Mouse (Mus musculus) CH12.LX (cell line): ENCODE measurements around the gene Xylt1. TPM values are rescaled to one million over a fixed set of nuclear protein-coding genes. Genes with fewer than 3 reads are reported as not detected.

ENCODE experiments used
- DNase-seq: peaks from one replicate; pipeline ENCODE4 v3.0.0-alpha.2; 2013; ENCODE audit errors: extremely low read depth
- H3K27ac ChIP-seq: 2 replicates; pipeline ENCODE4 v1.5.1; 2012; ENCODE audit warnings: low read depth, mild to moderate bottlenecking, control low read depth, moderate library complexity; ENCODE audit not compliant: insufficient read depth
- H3K27me3 ChIP-seq: replicated peaks from 2 replicates; pipeline ENCODE3; 2012; ENCODE audit warnings: inconsistent platforms
- H3K36me3 ChIP-seq, 2 experiments: replicated peaks in 1 of 2; 2 replicates each; pipeline versions ENCODE3 to v1.6.1; 2012; ENCODE audit warnings: inconsistent platforms in 1 of 2, low read length in 1 of 2, mild to moderate bottlenecking in 1 of 2, mixed read lengths in 1 of 2, moderate library complexity in 1 of 2; ENCODE audit not compliant: control insufficient read depth in 1 of 2, insufficient read depth in 1 of 2
- H3K4me1 ChIP-seq, 2 experiments: 2 replicates each; pipeline ENCODE4 v1.6.1; 2012; ENCODE audit warnings: inconsistent platforms in 1 of 2, moderate library complexity in 1 of 2; ENCODE audit not compliant: insufficient read depth in 2 of 2, control insufficient read depth in 1 of 2
- H3K4me2 ChIP-seq: 2 replicates; pipeline ENCODE4 v1.6.1; 2012; ENCODE audit warnings: low read depth, mild to moderate bottlenecking, control low read depth; ENCODE audit not compliant: poor library complexity, insufficient read depth, severe bottlenecking
- H3K4me3 ChIP-seq, 3 experiments: fragments of 150-350 bp in 1 of 3; sonication (generic) in 1 of 3; replicated peaks in 1 of 3; 2 replicates each; pipeline versions ENCODE3 to v1.5.1; 2011 to 2012; ENCODE audit warnings: low read depth in 2 of 3, low read length in 2 of 3, mild to moderate bottlenecking in 2 of 3, moderate library complexity in 2 of 3, control low read depth in 1 of 3, improper control_type of control experiment in 1 of 3, inconsistent platforms in 1 of 3, mixed read lengths in 1 of 3; ENCODE audit not compliant: poor library complexity in 1 of 3
- H3K79me2 ChIP-seq: replicated peaks from 2 replicates; pipeline ENCODE4 v1.6.1; 2012; ENCODE audit warnings: mild to moderate bottlenecking, moderate library complexity; ENCODE audit not compliant: control insufficient read depth, poor library complexity, insufficient read depth, severe bottlenecking; ENCODE audit errors: extremely low read depth
- H3K9ac ChIP-seq: 2 replicates; pipeline ENCODE4 v1.6.1; 2012; ENCODE audit warnings: low read depth, mild to moderate bottlenecking, control low read depth, moderate library complexity; ENCODE audit not compliant: insufficient read depth
- H3K9me3 ChIP-seq: replicated peaks from 2 replicates; pipeline ENCODE3; 2012; ENCODE audit warnings: low read length, inconsistent platforms, mixed read lengths
- CHD2 ChIP-seq: IDR thresholded peaks from 2 replicates; pipeline ENCODE4 v1.6.1; 2011; ENCODE audit warnings: low read length, improper control_type of control experiment
- CTCF ChIP-seq, 2 experiments: IDR thresholded peaks in 1 of 2; conservative IDR thresholded peaks in 1 of 2; 2 replicates each; pipeline ENCODE4 v1.5.1; 2011 to 2012; ENCODE audit warnings: low read depth in 2 of 2, low read length in 2 of 2, improper control_type of control experiment in 1 of 2, inconsistent platforms in 1 of 2, mild to moderate bottlenecking in 1 of 2, moderate library complexity in 1 of 2
- EP300 ChIP-seq: IDR thresholded peaks from 2 replicates; pipeline ENCODE4 v1.6.1; 2011; ENCODE audit warnings: low read length, improper control_type of control experiment
- ETS1 ChIP-seq: conservative IDR thresholded peaks from 2 replicates; pipeline ENCODE4 v1.6.1; 2012; ENCODE audit warnings: low read depth, mild to moderate bottlenecking, inconsistent platforms, low read length, improper control_type of control experiment, moderate library complexity
- GABPA ChIP-seq: IDR thresholded peaks from 2 replicates; pipeline ENCODE4 v1.6.1; 2012; ENCODE audit warnings: low read depth, low read length, improper control_type of control experiment, inconsistent platforms; ENCODE audit not compliant: insufficient replicate concordance
- IRF4 ChIP-seq: IDR thresholded peaks from 2 replicates; pipeline ENCODE4 v1.6.1; 2014; ENCODE audit warnings: low read depth, mild to moderate bottlenecking, inconsistent platforms, low read length, improper control_type of control experiment
- KAT2A ChIP-seq: IDR thresholded peaks from 2 replicates; pipeline ENCODE4 v1.6.1; 2012; ENCODE audit warnings: low read length, improper control_type of control experiment, inconsistent platforms; ENCODE audit not compliant: insufficient replicate concordance
- MAFK ChIP-seq: IDR thresholded peaks from 2 replicates; pipeline ENCODE4 v1.6.1; 2011; ENCODE audit warnings: low read length, improper control_type of control experiment; ENCODE audit not compliant: insufficient replicate concordance
- MAX ChIP-seq: IDR thresholded peaks from 2 replicates; pipeline ENCODE4 v1.6.1; 2011; ENCODE audit warnings: low read length, improper control_type of control experiment
- MAZ ChIP-seq: IDR thresholded peaks from 2 replicates; pipeline ENCODE4 v1.6.1; 2012; ENCODE audit warnings: low read depth, mild to moderate bottlenecking, inconsistent platforms, low read length, improper control_type of control experiment, moderate library complexity
- MEF2A ChIP-seq: IDR thresholded peaks from 2 replicates; pipeline ENCODE4 v1.6.1; 2014; ENCODE audit warnings: low read depth, mild to moderate bottlenecking, inconsistent platforms, low read length, improper control_type of control experiment, borderline replicate concordance
- MXI1 ChIP-seq: IDR thresholded peaks from 2 replicates; pipeline ENCODE4 v1.6.1; 2011; ENCODE audit warnings: mild to moderate bottlenecking, low read depth, low read length, improper control_type of control experiment
- MYC ChIP-seq: IDR thresholded peaks from 2 replicates; pipeline ENCODE4 v1.6.1; 2011; ENCODE audit warnings: low read depth, mild to moderate bottlenecking, improper control_type of control experiment, low read length
- NRF1 ChIP-seq: IDR thresholded peaks from 2 replicates; pipeline ENCODE4 v1.6.1; 2014; ENCODE audit warnings: low read depth, mild to moderate bottlenecking, inconsistent platforms, low read length, improper control_type of control experiment, moderate library complexity
- PAX5 ChIP-seq: IDR thresholded peaks from 2 replicates; pipeline ENCODE4 v1.6.1; 2012; ENCODE audit warnings: low read length, inconsistent platforms, mixed read lengths
- POLR2AphosphoS2 ChIP-seq: IDR thresholded peaks from 2 replicates; pipeline ENCODE4 v1.6.1; 2011; ENCODE audit warnings: low read depth, low read length, improper control_type of control experiment
- RCOR1 ChIP-seq: conservative IDR thresholded peaks from 2 replicates; pipeline ENCODE4 v1.6.1; 2012; ENCODE audit warnings: low read depth, mild to moderate bottlenecking, inconsistent platforms, low read length, improper control_type of control experiment
- SIN3A ChIP-seq: IDR thresholded peaks from 2 replicates; pipeline ENCODE4 v1.6.1; 2012; ENCODE audit warnings: low read length, improper control_type of control experiment, inconsistent platforms
- SMC3 ChIP-seq: IDR thresholded peaks from 2 replicates; pipeline ENCODE4 v1.6.1; 2011; ENCODE audit warnings: low read depth, low read length, improper control_type of control experiment
- TBP ChIP-seq: conservative IDR thresholded peaks from 2 replicates; pipeline ENCODE4 v1.6.1; 2011; ENCODE audit warnings: low read depth, low read length, improper control_type of control experiment
- TCF12 ChIP-seq: IDR thresholded peaks from 2 replicates; pipeline ENCODE4 v1.6.1; 2014; ENCODE audit warnings: low read depth, mild to moderate bottlenecking, inconsistent platforms, low read length, improper control_type of control experiment
- ZC3H11A ChIP-seq: IDR thresholded peaks from 2 replicates; pipeline ENCODE4 v1.6.1; 2012; ENCODE audit warnings: low read depth, mild to moderate bottlenecking, inconsistent platforms, low read length, improper control_type of control experiment
- ZMIZ1 ChIP-seq: IDR thresholded peaks from 2 replicates; pipeline ENCODE4 v1.6.1; 2012; ENCODE audit warnings: low read depth, mild to moderate bottlenecking, inconsistent platforms, low read length, improper control_type of control experiment
- dilution Hi-C: fragments of 300-500 bp; cut with MboI; formaldehyde crosslinking; loops from 2 replicates; pipeline ENCODE4 v1.14.3; 2020; ENCODE audit warnings: low sequenced_read_pairs; ENCODE audit not compliant: extremely low pct_unique_long_range_greater_than_20kb, extremely low pct_ligation_motif_present
- in situ Hi-C: fragments of 300-500 bp; cut with MboI; formaldehyde crosslinking; loops from 3 replicates; pipeline ENCODE4 v1.14.3; 2019; ENCODE audit warnings: low sequenced_read_pairs, low pct_ligation_motif_present, low pct_unique_long_range_greater_than_20kb, mixed read lengths
- polyA plus RNA-seq: library from polyadenylated mRNA; unstranded; fragments of >175 nt; gene quantifications from 2 replicates; pipeline ENCODE4 v1.2.1, GENCODE M21; 2012; ENCODE audit warnings: low read depth; ENCODE audit not compliant: insufficient read length
- total RNA-seq, 2 experiments: library from RNA; depleted of rRNA; stranded (reverse); fragments of 300-350 nt in 1 of 2; fragments of >200 nt in 1 of 2; gene quantifications; 2 replicates each; pipeline ENCODE4 v1.2.3; 2012 to 2014

Xylt1 gene
- total and polyA plus RNA-seq, 3 experiments, result 0.38 to 0.84 (median 0.38) TPM

- dilution Hi-C loops (no loop called here), in situ Hi-C loops (no loop called here)
- H3K36me3 ChIP-seq, result peaks cover 0 to 3% of the 10 kb centered on the region in 2 experiments
- H3K9ac ChIP-seq, result no peak overlapping the region
- no peaks in the 10 kb centered on the region for H3K9me3 ChIP-seq
- H3K4me1 ChIP-seq, result peaks cover 0 to 9% of the 10 kb centered on the region in 2 experiments; a peak in 2 of 4 replicates
- H3K79me2 ChIP-seq, result no peaks in the 10 kb centered on the region
- no peak for DNase-seq
- TF ChIP-seq TBP (no peak), MAFK (no peak), SMC3 (no peak), CTCF (conservative IDR thresholded peaks at IDR 0.05 in 1 of 2, IDR thresholded peaks at IDR 0.05 in 1 of 2; ENCODE audit: low read depth in 2 of 2, low read length in 2 of 2) (no peak), SIN3A (no peak), ZMIZ1 (no peak)
- H3K4me2 ChIP-seq, result no peak overlapping the region
- no peak overlapping the region for H3K4me3 ChIP-seq
- no peaks in the 10 kb centered on the region for H3K27me3 ChIP-seq
- no peak overlapping the region for H3K27ac ChIP-seq
Observed at GRCm38 (mm10) chr7:117600443-117600842, 219.7 kb downstream of the Xylt1 start.

DNA sequence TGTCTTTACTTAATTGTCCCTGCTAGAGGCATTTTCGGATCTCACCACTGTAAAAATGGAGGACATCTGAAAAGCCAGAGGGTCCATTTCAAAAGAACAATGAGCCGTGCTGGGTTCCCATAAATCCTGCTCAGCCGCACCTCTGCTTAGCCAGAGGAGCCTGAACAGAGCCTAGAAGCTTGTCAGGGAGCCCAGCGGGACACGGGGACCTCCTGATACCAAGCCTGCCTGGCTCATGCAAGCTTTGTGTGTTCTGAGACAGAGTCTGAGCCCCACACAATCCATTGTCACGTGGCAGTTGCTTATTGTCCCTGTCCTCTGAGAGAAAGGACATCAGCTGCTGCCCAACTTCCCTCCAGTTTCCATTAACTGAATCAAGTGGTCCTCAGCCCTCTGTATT, 229.7 kb downstream of the Xylt1 start:
- Histone ChIP-seq H3K4me3 (no peak overlapping the region), H3K9ac (no peak overlapping the region), H3K27ac (no peak overlapping the region), H3K4me2 (no peak overlapping the region), H3K9me3 (no peaks in the 10 kb centered on the region), H3K4me1 (peaks cover 14 to 56% of the 10 kb centered on the region in 2 experiments), H3K36me3 (no peaks in the 10 kb centered on the region), H3K27me3 (no peaks in the 10 kb centered on the region), H3K79me2 (no peaks in the 10 kb centered on the region)
- TF ChIP-seq EP300 (no peak), GABPA (no peak), NRF1 (no peak), MAX (no peak), MAZ (no peak), POLR2AphosphoS2 (no peak), ZMIZ1 (no peak), PAX5 (no peak)
- in situ Hi-C loops (loop anchor here (5.0 to 10.0 kb wide), 3 partner anchors 38 to 228 kb away; partner anchors contain the start of gene Xylt1), dilution Hi-C loops (no loop called here)
- no peak for DNase-seq

- peak overlapping the region; percentile 70 for H3K27ac ChIP-seq
- H3K9me3 ChIP-seq, result no peaks in the 10 kb centered on the region
- no peak overlapping the region for H3K4me3 ChIP-seq
- no peaks in the 10 kb centered on the region for H3K79me2 ChIP-seq
- in situ Hi-C loops, result loop anchor here (5.0 to 10.0 kb wide), 3 partner anchors 41 to 231 kb away; partner anchors contain the start of gene Xylt1
- dilution Hi-C loops, result no loop called here
- H3K36me3 ChIP-seq, result no peaks in the 10 kb centered on the region
- H3K27me3 ChIP-seq, result no peaks in the 10 kb centered on the region
- DNase-seq, result peak; percentile 91
- H3K4me1 ChIP-seq, result peaks cover 26 to 81% of the 10 kb centered on the region in 2 experiments
- H3K9ac ChIP-seq, result no peak overlapping the region
- peak overlapping the region; percentile 57 for H3K4me2 ChIP-seq
- TF ChIP-seq MEF2A (peak; percentile 46; the same call in 1 of the 2 replicates), CHD2 (no peak), ZC3H11A (no peak), MXI1 (0 out of 2 replicates have a peak, but pooled peaks have one; percentile 27), ETS1 (peak; percentile 73), RCOR1 (peak; percentile 27; the same call in 1 of the 2 replicates), POLR2AphosphoS2 (no peak), MYC (0 out of 2 replicates have a peak, but pooled peaks have one; percentile 12), KAT2A (0 out of 2 replicates have a peak, but pooled peaks have one; percentile 60), TCF12 (peak; percentile 57; the same call in 1 of the 2 replicates), CTCF (conservative IDR thresholded peaks at IDR 0.05 in 1 of 2, IDR thresholded peaks at IDR 0.05 in 1 of 2; ENCODE audit: low read depth in 2 of 2, low read length in 2 of 2) (no peak), MAX (peak; percentile 63), TBP (peak; percentile 91), NRF1 (peak; percentile 28; the same call in 1 of the 2 replicates), MAFK (peak; percentile 65), IRF4 (peak; percentile 61; the same call in 1 of the 2 replicates)
Observed at GRCm38 (mm10) chr7:117612788-117613473, 232.2 kb downstream of the Xylt1 start.
